Mouse (Mus musculus) heart, postnatal 10 days (tissue): ENCODE results near the gene Pon1. TPM values are rescaled to one million over a fixed set of nuclear protein-coding genes. Genes with fewer than 3 reads are reported as not detected.
"Not testable (repeated sequence)": the region's sequence is repeated elsewhere in the genome, so short reads cannot be mapped to it uniquely, and the experiment has no call there.

Source experiments
- DNase-seq, 2 experiments: peaks; one replicate each; pipeline ENCODE4 v3.0.0; 2021
- intact Hi-C: fragments of 180-260 bp; cut with DNase I; formaldehyde crosslinking; loops from one replicate; pipeline ENCODE4 v1.15.1; 2025
- total RNA-seq, 2 experiments: library from RNA; stranded (reverse); gene quantifications; 2 replicates each; pipeline ENCODE4 v1.2.3; 2021

Pon1 gene
- total RNA-seq, result under 1 TPM in 1 of 2 experiments, not detected in 1; 0.32 TPM

- no peak for DNase-seq
- intact Hi-C loops, result no loop called here
Measured at GRCm38 (mm10) chr6:5193693-5194092, at the start of gene Pon1. TSS of gene Pon1 (minus strand) at chr6:5193946.

- no peak for DNase-seq
- intact Hi-C loops, result no loop called here
Measured at GRCm38 (mm10) chr6:5238799-5239198, 45.1 kb upstream of the Pon1 start.

- DNase-seq, result no peak
- intact Hi-C loops, result no loop called here
Measured at GRCm38 (mm10) chr6:5237510-5237909, 43.8 kb upstream of the Pon1 start.

- no peak for DNase-seq
- intact Hi-C loops, result no loop called here
Measured at GRCm38 (mm10) chr6:5236843-5237371, 43.2 kb upstream of the Pon1 start.

- DNase-seq, result no peak
- intact Hi-C loops, result no loop called here
Measured at GRCm38 (mm10) chr6:5234563-5234962, 40.8 kb upstream of the Pon1 start.

GRCm38 (mm10) chr6:5233812-5234211 is 40.1 kb upstream of the Pon1 start:
- intact Hi-C loops, result no loop called here

GRCm38 (mm10) chr6:5232022-5232421 is 38.3 kb upstream of the Pon1 start:
- intact Hi-C loops, result no loop called here
- DNase-seq, result no peak

More at GRCm38 (mm10) chr6:5233812-5234211, 40.1 kb upstream of the Pon1 start:
- DNase-seq, result no peak

- no peak for DNase-seq
- intact Hi-C loops, result no loop called here
Measured at GRCm38 (mm10) chr6:5230261-5230660, 36.5 kb upstream of the Pon1 start.

- DNase-seq, intact Hi-C loops: not testable (repeated sequence)
Measured at GRCm38 (mm10) chr6:5223551-5223950, 29.8 kb upstream of the Pon1 start.

GRCm38 (mm10) chr6:5222080-5222479 is 28.3 kb upstream of the Pon1 start:
- DNase-seq, result no peak
- intact Hi-C loops, result no loop called here

GRCm38 (mm10) chr6:5218190-5218589 is 24.4 kb upstream of the Pon1 start:
- intact Hi-C loops, result no loop called here
- no peak for DNase-seq

- DNase-seq, result no peak
- intact Hi-C loops, result no loop called here
Measured at GRCm38 (mm10) chr6:5207817-5208216, 14.1 kb upstream of the Pon1 start.

GRCm38 (mm10) chr6:5199916-5200315 is 6.2 kb upstream of the Pon1 start:
- no peak for DNase-seq
- intact Hi-C loops, result no loop called here

GRCm38 (mm10) chr6:5199376-5199905 is 5.7 kb upstream of the Pon1 start:
- intact Hi-C loops, result no loop called here
- no peak for DNase-seq

- DNase-seq, result no peak
- intact Hi-C loops, result no loop called here
Measured at GRCm38 (mm10) chr6:5198590-5198989, 4.8 kb upstream of the Pon1 start.

GRCm38 (mm10) chr6:5190761-5191160 is 3.0 kb downstream of the Pon1 start:
- intact Hi-C loops, result no loop called here
- no peak for DNase-seq

- intact Hi-C loops, result no loop called here
- DNase-seq, result peak; percentile 16 to 32
Measured at GRCm38 (mm10) chr6:5189507-5189906, 4.2 kb downstream of the Pon1 start.

- intact Hi-C loops, result no loop called here
- DNase-seq, result no peak
Measured at GRCm38 (mm10) chr6:5188938-5189337, 4.8 kb downstream of the Pon1 start.

GRCm38 (mm10) chr6:5188036-5188435 is 5.7 kb downstream of the Pon1 start:
- intact Hi-C loops, result no loop called here
- no peak for DNase-seq

GRCm38 (mm10) chr6:5187586-5187985 is 6.2 kb downstream of the Pon1 start:
- intact Hi-C loops, result no loop called here
- no peak for DNase-seq

GRCm38 (mm10) chr6:5186229-5186950 is 7.4 kb downstream of the Pon1 start:
- intact Hi-C loops, result no loop called here
- DNase-seq, result no peak

- intact Hi-C loops, result no loop called here
- DNase-seq, result no peak
Measured at GRCm38 (mm10) chr6:5180645-5181044, 13.1 kb downstream of the Pon1 start.
